Mouse (Mus musculus) embryo, embryonic 11.5 days (tissue): ENCODE data around the gene Gm9507.
"Not testable (repeated sequence)": the region's sequence is repeated elsewhere in the genome, so short reads cannot be mapped to it uniquely, and the experiment has no call there.

Experiments
- DNase-seq: peaks from one replicate; pipeline ENCODE4 v3.0.0-alpha.2; 2012; ENCODE audit warnings: low read depth, low spot score

The Gm9507 gene

GRCm38 (mm10) chr10:77772142-77772541 lies 39.5 kb downstream of the Gm9507 start:
- not testable (repeated sequence) for DNase-seq

- not testable (repeated sequence) for DNase-seq
Observed at GRCm38 (mm10) chr10:77771225-77771624, 40.4 kb downstream of the Gm9507 start, which contains the start of gene Gm3238. Gene Gm3238, minus strand, starts transcription at chr10:77771325.

GRCm38 (mm10) chr10:77769727-77770126 lies 41.9 kb downstream of the Gm9507 start:
- DNase-seq, result no peak
